Mouse (Mus musculus) spleen, postnatal 4 days (tissue): ENCODE data around the gene Hcfc2.

Experiments used
- DNase-seq, 2 experiments: peaks; one replicate each; pipeline ENCODE4 v3.0.0; 2022; ENCODE audit warnings: low spot score in 2 of 2

Gene Hcfc2

GRCm38 (mm10) chr10:82771595-82772170 is 75.7 kb downstream of the Hcfc2 start:
- DNase-seq = no peak

- no peak for DNase-seq
These were observed 78.9 kb downstream of the Hcfc2 start for GRCm38 (mm10) chr10:82774841-82775240.

GRCm38 (mm10) chr10:82777075-82777474 is 81.1 kb downstream of the Hcfc2 start:
- no peak for DNase-seq

- no peak for DNase-seq
These were observed 81.9 kb downstream of the Hcfc2 start for GRCm38 (mm10) chr10:82777886-82778285.

GRCm38 (mm10) chr10:82778791-82779549 is 83.0 kb downstream of the Hcfc2 start:
- DNase-seq = no peak

GRCm38 (mm10) chr10:82779831-82780230 is 83.9 kb downstream of the Hcfc2 start:
- DNase-seq = no peak

GRCm38 (mm10) chr10:82780322-82780721 is 84.4 kb downstream of the Hcfc2 start:
- DNase-seq = no peak

- DNase-seq = no peak
These were observed 84.9 kb downstream of the Hcfc2 start for GRCm38 (mm10) chr10:82780816-82781215.

GRCm38 (mm10) chr10:82782472-82782871 is 86.5 kb downstream of the Hcfc2 start:
- DNase-seq = no peak

GRCm38 (mm10) chr10:82789181-82789580 is 93.2 kb downstream of the Hcfc2 start:
- DNase-seq = no peak

GRCm38 (mm10) chr10:82790504-82790903 is 94.5 kb downstream of the Hcfc2 start:
- DNase-seq = no peak

GRCm38 (mm10) chr10:82791713-82792112 is 95.8 kb downstream of the Hcfc2 start:
- DNase-seq = no peak
